Mouse (Mus musculus) kidney, adult 2 months (tissue): ENCODE data around the gene Ppp1r1a. TPM values are rescaled to one million over a fixed set of nuclear protein-coding genes. Genes with fewer than 3 reads are reported as not detected.
A peak's percentile ranks its signal among the peaks of the same experiment; 100 is the strongest.

Experiments used
- DNase-seq: peaks from one replicate; pipeline ENCODE4 v3.0.0; 2021
- H3K27ac ChIP-seq: fragments of 200-500 bp; 2 replicates; pipeline ENCODE4 v1.5.1; 2012; ENCODE audit warnings: low read depth, low read length, control low read depth, inconsistent platforms; ENCODE audit not compliant: insufficient read depth
- H3K27me3 ChIP-seq: fragments of 200-500 bp; replicated peaks from 2 replicates; pipeline ENCODE4 v1.6.1; 2012; ENCODE audit warnings: mild to moderate bottlenecking, moderate library complexity, low read length, inconsistent platforms; ENCODE audit not compliant: control insufficient read depth, insufficient read depth
- H3K36me3 ChIP-seq: fragments of 200-500 bp; 2 replicates; pipeline ENCODE4 v1.6.1; 2012; ENCODE audit warnings: mild to moderate bottlenecking, moderate library complexity, low read length, inconsistent platforms; ENCODE audit not compliant: control insufficient read depth, insufficient read depth
- H3K4me1 ChIP-seq: fragments of 200-500 bp; 2 replicates; pipeline ENCODE4 v1.6.1; 2011; ENCODE audit warnings: low read length; ENCODE audit not compliant: control insufficient read depth, insufficient read depth
- H3K4me3 ChIP-seq: fragments of 200-500 bp; 2 replicates; pipeline ENCODE4 v1.5.1; 2011; ENCODE audit warnings: mild to moderate bottlenecking, low read depth, low read length, control low read depth; ENCODE audit not compliant: insufficient read depth
- CTCF ChIP-seq: fragments of 200-500 bp; conservative IDR thresholded peaks from 2 replicates; pipeline ENCODE4 v1.5.1; 2011; ENCODE audit warnings: low read depth, mild to moderate bottlenecking, control low read depth, low read length, moderate library complexity, mixed read lengths; ENCODE audit not compliant: insufficient read depth, insufficient read length
- POLR2A ChIP-seq: fragments of 200-500 bp; IDR thresholded peaks from one replicate; pipeline ENCODE4 v1.6.1; 2011; ENCODE audit warnings: low read depth, low read length, control low read depth
- WGBS: fragments of 180-500 bp; shearing (Covaris S2); methylation state at CpG from one replicate; pipeline ENCODE4 v1.1.7; 2018; 5-methylcytosine and 5-hydroxymethylcytosine counted together
- polyA plus RNA-seq: library from polyadenylated mRNA; depleted of rRNA; stranded (reverse); fragments of >200 nt; gene quantifications from 2 replicates; pipeline ENCODE4 v1.2.3, GENCODE M21; 2012

Ppp1r1a gene
- polyA plus RNA-seq, 1 experiment = 258 TPM

GRCm38 (mm10) chr15:103542526-103542925 is 4.7 kb upstream of the Ppp1r1a start:
- no peak overlapping the region for H3K4me3 ChIP-seq
- H3K4me1 ChIP-seq = 0 out of 2 replicates have a peak, but pooled peaks cover 3% of the 10 kb centered on the region
- H3K36me3 ChIP-seq = no peaks in the 10 kb centered on the region
- H3K27ac ChIP-seq = peak overlapping the region; percentile 85
- peak; percentile 82 for DNase-seq
- H3K27me3 ChIP-seq = no peaks in the 10 kb centered on the region
- TF ChIP-seq CTCF (no peak), POLR2A (no peak)

- TF ChIP-seq CTCF (no peak), POLR2A (no peak)
- 42% methylated on average over 1 of the region's 1 CpGs for WGBS
- DNase-seq = no peak
- Histone ChIP-seq H3K27me3 (no peaks in the 10 kb centered on the region), H3K36me3 (no peaks in the 10 kb centered on the region), H3K4me1 (0 out of 2 replicates have a peak, but pooled peaks cover 3% of the 10 kb centered on the region), H3K4me3 (no peak overlapping the region), H3K27ac (peak overlapping the region; percentile 85)
These were observed 2.8 kb upstream of the Ppp1r1a start for GRCm38 (mm10) chr15:103540646-103541045.

GRCm38 (mm10) chr15:103539259-103539658 is 1.5 kb upstream of the Ppp1r1a start:
- DNase-seq = no peak
- H3K4me3 ChIP-seq = peak overlapping the region; percentile 45
- no peaks in the 10 kb centered on the region for H3K27me3 ChIP-seq
- 61% methylated on average over 2 of the region's 2 CpGs for WGBS
- H3K4me1 ChIP-seq = 0 out of 2 replicates have a peak, but pooled peaks cover 3% of the 10 kb centered on the region
- no peak for TF ChIP-seq CTCF
- TF ChIP-seq POLR2A = no peak
- H3K27ac ChIP-seq = peak overlapping the region; percentile 85
- H3K36me3 ChIP-seq = no peaks in the 10 kb centered on the region

- no peak for DNase-seq
- Histone ChIP-seq H3K4me3 (peak overlapping the region; percentile 69), H3K27ac (peak overlapping the region; percentile 92), H3K27me3 (no peaks in the 10 kb centered on the region), H3K36me3 (no peaks in the 10 kb centered on the region), H3K4me1 (0 out of 2 replicates have a peak, but pooled peaks cover 3% of the 10 kb centered on the region)
- WGBS = 5% methylated on average over 37 of the region's 37 CpGs
- no peak for TF ChIP-seq POLR2A
- TF ChIP-seq CTCF = no peak
These were observed 587 bp downstream of the Ppp1r1a start for GRCm38 (mm10) chr15:103537011-103537821.

- Histone ChIP-seq H3K36me3 (no peaks in the 10 kb centered on the region), H3K27ac (peak overlapping the region; percentile 92), H3K4me3 (peak overlapping the region; percentile 69), H3K27me3 (no peaks in the 10 kb centered on the region), H3K4me1 (0 out of 2 replicates have a peak, but pooled peaks cover 3% of the 10 kb centered on the region)
- TF ChIP-seq CTCF (no peak), POLR2A (no peak)
- DNase-seq = no peak
- 49% methylated on average over 2 of the region's 2 CpGs for WGBS
These were observed 1.3 kb downstream of the Ppp1r1a start for GRCm38 (mm10) chr15:103536456-103536855.

GRCm38 (mm10) chr15:103535786-103536185 is 2.0 kb downstream of the Ppp1r1a start:
- Histone ChIP-seq H3K4me3 (peak overlapping the region; percentile 27), H3K27ac (peak overlapping the region; percentile 77), H3K27me3 (no peaks in the 10 kb centered on the region), H3K4me1 (0 out of 2 replicates have a peak, but pooled peaks cover under 1% of the 10 kb centered on the region), H3K36me3 (no peaks in the 10 kb centered on the region)
- TF ChIP-seq POLR2A (no peak), CTCF (no peak)
- WGBS = 57% methylated on average over 1 of the region's 1 CpGs
- no peak for DNase-seq

GRCm38 (mm10) chr15:103535030-103535429 is 2.8 kb downstream of the Ppp1r1a start:
- Histone ChIP-seq H3K27me3 (no peaks in the 10 kb centered on the region), H3K4me1 (no peaks in the 10 kb centered on the region), H3K36me3 (no peaks in the 10 kb centered on the region), H3K4me3 (no peak overlapping the region), H3K27ac (peak overlapping the region; percentile 77)
- WGBS = 85% methylated on average over 2 of the region's 2 CpGs
- DNase-seq = no peak
- TF ChIP-seq CTCF (no peak), POLR2A (no peak)
